Mouse (Mus musculus) forebrain, embryonic 13.5 days (tissue): Measurements from ENCODE around the gene Zfp423. TPM values are rescaled to one million over a fixed set of nuclear protein-coding genes. Genes with fewer than 3 reads are reported as not detected.

ENCODE experiments used
- ATAC-seq: fragments of 200-750 bp; cut with Nextera tagmentation; 2 replicates; pipeline ENCODE4 v1.8.0; 2017
- H3K27ac ChIP-seq: fragments of 300-500 bp; sonication (generic); 2 replicates; pipeline ENCODE4 v1.5.1; 2015; ENCODE audit warnings: inconsistent platforms, mild to moderate bottlenecking, moderate library complexity
- H3K27me3 ChIP-seq: fragments of 300-500 bp; sonication (generic); 2 replicates; pipeline ENCODE4 v1.6.1; 2015; ENCODE audit warnings: mild to moderate bottlenecking, inconsistent platforms
- H3K36me3 ChIP-seq: fragments of 300-500 bp; sonication (generic); 2 replicates; pipeline ENCODE4 v1.6.1; 2015; ENCODE audit warnings: mild to moderate bottlenecking, inconsistent platforms; ENCODE audit not compliant: poor library complexity, severe bottlenecking
- H3K4me1 ChIP-seq: fragments of 300-500 bp; sonication (generic); 2 replicates; pipeline ENCODE4 v1.6.1; 2015; ENCODE audit warnings: inconsistent platforms
- H3K4me2 ChIP-seq: fragments of 300-500 bp; sonication (generic); 2 replicates; pipeline ENCODE4 v1.6.1; 2015; ENCODE audit warnings: inconsistent platforms, mild to moderate bottlenecking, moderate library complexity
- H3K4me3 ChIP-seq: fragments of 300-500 bp; sonication (generic); 2 replicates; pipeline ENCODE4 v1.5.1; 2015; ENCODE audit warnings: mild to moderate bottlenecking, inconsistent platforms
- H3K9ac ChIP-seq: fragments of 300-500 bp; sonication (generic); 2 replicates; pipeline ENCODE4 v1.6.1; 2015; ENCODE audit warnings: mild to moderate bottlenecking, inconsistent platforms
- H3K9me3 ChIP-seq: fragments of 300-500 bp; sonication (generic); replicated peaks from 2 replicates; pipeline ENCODE4 v1.6.1; 2016; ENCODE audit warnings: inconsistent platforms
- WGBS: fragments of 180-500 bp; shearing (Covaris S2); methylation state at CpG from one replicate; pipeline ENCODE4 v1.1.7; 2015; 5-methylcytosine and 5-hydroxymethylcytosine counted together
- polyA plus RNA-seq: library from polyadenylated mRNA; unstranded; fragments of >200 nt; fragmentation: Nextera tagmentation; extraction: Ambion mirVana; gene quantifications from 2 replicates; pipeline ENCODE4 v1.2.1, GENCODE M21; 2015

Gene Zfp423
- polyA plus RNA-seq, 1 experiment from 2014 or later, result 23.2 TPM

GRCm38 (mm10) chr8:87918004-87918403 lies 41.4 kb downstream of the Zfp423 start:
- 49% methylated on average over 5 of the region's 5 CpGs for WGBS
- peak overlapping the region; percentile 35; the same call in 1 of the 2 replicates for H3K27ac ChIP-seq

GRCm38 (mm10) chr8:87915763-87916162 lies 43.6 kb downstream of the Zfp423 start:
- Histone ChIP-seq H3K4me1 (peaks cover 36% of the 10 kb centered on the region), H3K9ac (no peak overlapping the region), H3K27me3 (no peaks in the 10 kb centered on the region), H3K9me3 (no peaks in the 10 kb centered on the region), H3K4me3 (no peak overlapping the region), H3K27ac (no peak overlapping the region), H3K4me2 (no peak overlapping the region), H3K36me3 (no peaks in the 10 kb centered on the region)
- ATAC-seq, result no peak
- 90% methylated on average over 9 of the region's 9 CpGs for WGBS

More at GRCm38 (mm10) chr8:87918004-87918403, 41.4 kb downstream of the Zfp423 start:
- Histone ChIP-seq H3K9ac (no peak overlapping the region), H3K9me3 (no peaks in the 10 kb centered on the region), H3K27me3 (no peaks in the 10 kb centered on the region), H3K36me3 (no peaks in the 10 kb centered on the region), H3K4me3 (no peak overlapping the region), H3K4me2 (no peak overlapping the region), H3K4me1 (peaks cover 41% of the 10 kb centered on the region)
- ATAC-seq, result 0 out of 2 replicates have a peak, but pooled peaks have one; percentile 53

- Histone ChIP-seq H3K27me3 (no peaks in the 10 kb centered on the region), H3K27ac (no peak overlapping the region), H3K36me3 (no peaks in the 10 kb centered on the region), H3K9ac (no peak overlapping the region), H3K9me3 (no peaks in the 10 kb centered on the region), H3K4me3 (no peak overlapping the region), H3K4me1 (peaks cover 43% of the 10 kb centered on the region), H3K4me2 (no peak overlapping the region)
- WGBS, result 77% methylated on average over 6 of the region's 6 CpGs
- ATAC-seq, result no peak
Observed at GRCm38 (mm10) chr8:87914247-87914967, 45.0 kb downstream of the Zfp423 start.

GRCm38 (mm10) chr8:87908940-87909339 lies 50.5 kb downstream of the Zfp423 start:
- Histone ChIP-seq H3K4me3 (no peak overlapping the region), H3K27ac (no peak overlapping the region), H3K9ac (no peak overlapping the region), H3K4me2 (no peak overlapping the region), H3K36me3 (no peaks in the 10 kb centered on the region), H3K9me3 (no peaks in the 10 kb centered on the region), H3K27me3 (no peaks in the 10 kb centered on the region), H3K4me1 (peaks cover 7% of the 10 kb centered on the region; the same call in 1 of the 2 replicates)
- 89% methylated on average over 2 of the region's 2 CpGs for WGBS
- ATAC-seq, result no peak

GRCm38 (mm10) chr8:87905404-87905803 lies 54.0 kb downstream of the Zfp423 start:
- Histone ChIP-seq H3K27ac (no peak overlapping the region), H3K9ac (no peak overlapping the region), H3K36me3 (no peaks in the 10 kb centered on the region), H3K4me1 (peaks cover 10% of the 10 kb centered on the region; the same call in 1 of the 2 replicates), H3K27me3 (no peaks in the 10 kb centered on the region), H3K4me2 (no peak overlapping the region), H3K9me3 (no peaks in the 10 kb centered on the region), H3K4me3 (no peak overlapping the region)
- ATAC-seq, result no peak
- 96% methylated on average over 5 of the region's 5 CpGs for WGBS

GRCm38 (mm10) chr8:87904108-87904507 lies 55.3 kb downstream of the Zfp423 start:
- no peaks in the 10 kb centered on the region for H3K27me3 ChIP-seq
- ATAC-seq, result no peak
- H3K4me1 ChIP-seq, result peaks cover 2% of the 10 kb centered on the region; the same call in 1 of the 2 replicates
- no peak overlapping the region for H3K9ac ChIP-seq
- H3K4me2 ChIP-seq, result no peak overlapping the region
- 89% methylated on average over 5 of the region's 5 CpGs for WGBS
- no peak overlapping the region for H3K27ac ChIP-seq
- H3K36me3 ChIP-seq, result no peaks in the 10 kb centered on the region
- no peaks in the 10 kb centered on the region for H3K9me3 ChIP-seq
- no peak overlapping the region for H3K4me3 ChIP-seq

- peak overlapping the region; percentile 6; the same call in 1 of the 2 replicates for H3K27ac ChIP-seq
- H3K4me3 ChIP-seq, result no peak overlapping the region
- no peaks in the 10 kb centered on the region for H3K27me3 ChIP-seq
- no peaks in the 10 kb centered on the region for H3K9me3 ChIP-seq
- peaks cover 50% of the 10 kb centered on the region for H3K4me1 ChIP-seq
- 60% methylated on average over 13 of the region's 13 CpGs for WGBS
- 0 out of 2 replicates have a peak, but pooled peaks have one; percentile 22 for ATAC-seq
- H3K9ac ChIP-seq, result no peak overlapping the region
- no peak overlapping the region for H3K4me2 ChIP-seq
- H3K36me3 ChIP-seq, result no peaks in the 10 kb centered on the region
Observed at GRCm38 (mm10) chr8:87895203-87896041, 64.0 kb downstream of the Zfp423 start.

- H3K27me3 ChIP-seq, result no peaks in the 10 kb centered on the region
- peaks cover 50% of the 10 kb centered on the region for H3K4me1 ChIP-seq
- H3K27ac ChIP-seq, result 0 out of 2 replicates have a peak overlapping the region, but pooled peaks have one; percentile 2
- H3K9me3 ChIP-seq, result no peaks in the 10 kb centered on the region
- no peak overlapping the region for H3K4me3 ChIP-seq
- H3K9ac ChIP-seq, result no peak overlapping the region
- no peak for ATAC-seq
- H3K36me3 ChIP-seq, result no peaks in the 10 kb centered on the region
- 61% methylated on average over 8 of the region's 8 CpGs for WGBS
- H3K4me2 ChIP-seq, result no peak overlapping the region
Observed at GRCm38 (mm10) chr8:87894287-87894686, 65.1 kb downstream of the Zfp423 start.

GRCm38 (mm10) chr8:87893547-87893946 lies 65.8 kb downstream of the Zfp423 start:
- Histone ChIP-seq H3K27ac (0 out of 2 replicates have a peak overlapping the region, but pooled peaks have one; percentile 3), H3K9me3 (no peaks in the 10 kb centered on the region), H3K36me3 (no peaks in the 10 kb centered on the region), H3K4me3 (no peak overlapping the region), H3K9ac (no peak overlapping the region), H3K27me3 (no peaks in the 10 kb centered on the region), H3K4me1 (peaks cover 55% of the 10 kb centered on the region), H3K4me2 (no peak overlapping the region)
- 68% methylated on average over 6 of the region's 6 CpGs for WGBS
- no peak for ATAC-seq

GRCm38 (mm10) chr8:87892891-87893290 lies 66.5 kb downstream of the Zfp423 start:
- Histone ChIP-seq H3K4me2 (no peak overlapping the region), H3K36me3 (no peaks in the 10 kb centered on the region), H3K9ac (no peak overlapping the region), H3K27ac (0 out of 2 replicates have a peak overlapping the region, but pooled peaks have one; percentile 1), H3K4me3 (no peak overlapping the region), H3K4me1 (peaks cover 61% of the 10 kb centered on the region), H3K9me3 (no peaks in the 10 kb centered on the region), H3K27me3 (no peaks in the 10 kb centered on the region)
- ATAC-seq, result no peak
- WGBS, result 74% methylated on average over 6 of the region's 6 CpGs

GRCm38 (mm10) chr8:87891884-87892283 lies 67.5 kb downstream of the Zfp423 start:
- H3K4me2 ChIP-seq, result no peak overlapping the region
- no peaks in the 10 kb centered on the region for H3K36me3 ChIP-seq
- 0 out of 2 replicates have a peak overlapping the region, but pooled peaks have one; percentile 31 for H3K9ac ChIP-seq
- peaks cover 66% of the 10 kb centered on the region for H3K4me1 ChIP-seq
- no peak overlapping the region for H3K4me3 ChIP-seq
- H3K9me3 ChIP-seq, result no peaks in the 10 kb centered on the region
- ATAC-seq, result no peak
- H3K27me3 ChIP-seq, result no peaks in the 10 kb centered on the region
- H3K27ac ChIP-seq, result peak overlapping the region; percentile 81

GRCm38 (mm10) chr8:87887956-87888355 lies 71.4 kb downstream of the Zfp423 start:
- no peak overlapping the region for H3K27ac ChIP-seq

More at GRCm38 (mm10) chr8:87887956-87888355, 71.4 kb downstream of the Zfp423 start:
- no peak for ATAC-seq
- 16% methylated on average over 12 of the region's 12 CpGs for WGBS
- H3K27me3 ChIP-seq, result no peaks in the 10 kb centered on the region
- H3K4me2 ChIP-seq, result no peak overlapping the region
- no peaks in the 10 kb centered on the region for H3K36me3 ChIP-seq
- H3K4me3 ChIP-seq, result no peak overlapping the region
- H3K9ac ChIP-seq, result no peak overlapping the region
- H3K9me3 ChIP-seq, result no peaks in the 10 kb centered on the region
- peaks cover 34% of the 10 kb centered on the region for H3K4me1 ChIP-seq
